Mouse (Mus musculus): ENCODE data around the gene Tmed6. TPM values are rescaled to one million over a fixed set of nuclear protein-coding genes. Genes with fewer than 3 reads are reported as not detected.
A peak's percentile ranks its signal among the peaks of the same experiment; 100 is the strongest.
"Not testable (repeated sequence)": the region's sequence is repeated elsewhere in the genome, so short reads cannot be mapped to it uniquely, and the experiment has no call there.

Tmed6 gene
- polyA plus RNA-seq, 1 experiment from 2014 or later: not detected

GRCm38 (mm10) chr8:107056076-107056972 is 9.1 kb downstream of the Tmed6 start, which contains the start of the genes Cog8 and Nip7:
Gene Cog8 (minus strand): TSS chr8:107056689.
Gene Nip7 (plus strand): TSS chr8:107056877.
- H3K4me1 ChIP-seq: peaks cover 22% of the 10 kb centered on the region
- H3K9ac ChIP-seq: peak within 1 kb of the TSS; percentile 87
- H3K4me3 ChIP-seq: peak within 1 kb of the TSS; percentile 96
- under 1% methylated on average over 88 of the region's 88 CpGs for WGBS
- no peaks in the 10 kb centered on the region for H3K9me3 ChIP-seq (replicated peaks)
- H3K27ac ChIP-seq: peak within 1 kb of the TSS; percentile 69
- ATAC-seq (ENCODE audit: low FRiP score): peak; percentile 95
- peaks cover 55% of the 10 kb centered on the region for H3K36me3 ChIP-seq
- H3K27me3 ChIP-seq: no peaks in the 10 kb centered on the region
- peak within 1 kb of the TSS; percentile 97 for H3K4me2 ChIP-seq (replicated peaks)

DNA sequence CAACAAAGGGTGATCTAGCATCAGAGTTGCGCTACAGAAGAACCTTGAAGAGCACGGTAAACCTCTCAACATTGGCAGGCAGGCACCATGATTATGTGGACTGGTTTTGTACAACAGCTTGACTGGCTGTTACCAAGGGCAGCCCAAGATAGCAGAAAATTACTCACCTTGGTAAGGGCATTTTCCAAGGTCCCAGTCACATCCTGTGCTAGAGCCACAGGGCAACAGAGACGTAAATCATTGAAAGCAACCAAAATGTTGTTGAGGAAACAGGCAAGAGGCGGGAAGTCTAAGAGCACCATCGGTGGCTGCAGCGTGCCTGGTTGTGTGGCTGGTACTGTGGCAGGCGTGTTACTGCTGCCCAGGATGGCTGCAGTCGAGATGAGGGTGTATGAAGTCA is 13.4 kb downstream of the Tmed6 start:
- no peak overlapping the region for H3K4me3 ChIP-seq
- H3K4me1 ChIP-seq: peaks cover 31% of the 10 kb centered on the region
- peaks cover 53% of the 10 kb centered on the region for H3K36me3 ChIP-seq
- no peaks in the 10 kb centered on the region for H3K27me3 ChIP-seq
- H3K4me2 ChIP-seq (replicated peaks): no peak overlapping the region
- no peak overlapping the region for H3K27ac ChIP-seq
- WGBS: 97% methylated on average over 8 of the region's 8 CpGs
- H3K9me3 ChIP-seq (replicated peaks): no peaks in the 10 kb centered on the region
- no peak for ATAC-seq (ENCODE audit: low FRiP score)
- H3K9ac ChIP-seq: no peak overlapping the region

DNA sequence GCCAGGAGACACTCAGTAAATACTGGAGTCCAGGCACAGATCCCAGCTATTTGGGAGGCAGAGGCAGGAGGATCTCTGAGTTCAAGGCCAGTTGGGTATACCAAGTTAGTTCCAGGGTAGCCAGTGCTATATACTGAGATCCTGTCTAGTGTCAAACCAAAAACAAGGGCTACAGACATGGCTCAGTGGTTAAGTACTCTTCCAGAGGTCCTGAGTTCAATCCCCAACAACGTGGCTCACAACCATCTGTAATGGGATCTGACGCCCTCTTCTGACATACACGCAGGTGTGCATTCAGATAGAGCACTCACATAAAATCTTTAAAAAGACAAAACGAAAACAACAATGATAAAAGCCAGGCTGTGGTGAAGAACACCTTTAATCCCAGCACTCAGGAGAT is 16.0 kb downstream of the Tmed6 start:
- peaks cover 78% of the 10 kb centered on the region for H3K36me3 ChIP-seq

GRCm38 (mm10) chr8:107048061-107048941 is 17.1 kb downstream of the Tmed6 start, which contains the start of gene Pdf:
Gene Pdf (minus strand): TSS chr8:107048614.
- under 1% methylated on average over 87 of the region's 87 CpGs for WGBS
- H3K4me1 ChIP-seq: peaks cover 20% of the 10 kb centered on the region
- peaks cover 80% of the 10 kb centered on the region for H3K36me3 ChIP-seq
- peak within 1 kb of the TSS; percentile 92 for H3K27ac ChIP-seq
- no peaks in the 10 kb centered on the region for H3K27me3 ChIP-seq
- no peaks in the 10 kb centered on the region for H3K9me3 ChIP-seq (replicated peaks)
- peak within 1 kb of the TSS; percentile 87 for H3K4me3 ChIP-seq
- H3K9ac ChIP-seq: peak within 1 kb of the TSS; percentile 87
- ATAC-seq (ENCODE audit: low FRiP score): peak; percentile 79
- peak within 1 kb of the TSS; percentile 92 for H3K4me2 ChIP-seq (replicated peaks)

More for the DNA sequence above, 16.0 kb downstream of the Tmed6 start:
- Histone ChIP-seq H3K9ac (no peak overlapping the region), H3K4me2 (replicated peaks) (peak overlapping the region; percentile 92), H3K4me1 (peaks cover 20% of the 10 kb centered on the region), H3K27me3 (no peaks in the 10 kb centered on the region), H3K9me3 (replicated peaks) (no peaks in the 10 kb centered on the region), H3K4me3 (peak overlapping the region; percentile 87), H3K27ac (no peak overlapping the region)
- 97% methylated on average over 4 of the region's 4 CpGs for WGBS
- ATAC-seq (ENCODE audit: low FRiP score): no peak

- H3K4me2 ChIP-seq (replicated peaks): peak overlapping the region; percentile 92; the same call in 1 of the 2 replicates
- peaks cover 20% of the 10 kb centered on the region for H3K4me1 ChIP-seq
- no peak for ATAC-seq (ENCODE audit: low FRiP score)
- WGBS: 91% methylated on average over 5 of the region's 5 CpGs
- no peaks in the 10 kb centered on the region for H3K27me3 ChIP-seq
- no peak overlapping the region for H3K9ac ChIP-seq
- H3K4me3 ChIP-seq: no peak overlapping the region
- no peak overlapping the region for H3K27ac ChIP-seq
- peaks cover 80% of the 10 kb centered on the region for H3K36me3 ChIP-seq
- H3K9me3 ChIP-seq (replicated peaks): no peaks in the 10 kb centered on the region
Measured at GRCm38 (mm10) chr8:107046976-107047375, 18.5 kb downstream of the Tmed6 start.

- Histone ChIP-seq H3K4me1 (peaks cover 20% of the 10 kb centered on the region), H3K4me2 (replicated peaks) (no peak overlapping the region), H3K9ac (no peak overlapping the region), H3K4me3 (no peak overlapping the region), H3K36me3 (peaks cover 80% of the 10 kb centered on the region), H3K27ac (no peak overlapping the region), H3K27me3 (no peaks in the 10 kb centered on the region), H3K9me3 (replicated peaks) (no peaks in the 10 kb centered on the region)
- WGBS: 93% methylated on average over 6 of the region's 6 CpGs
- ATAC-seq (ENCODE audit: low FRiP score): no peak
Measured at GRCm38 (mm10) chr8:107045478-107045877, 20.0 kb downstream of the Tmed6 start.

DNA sequence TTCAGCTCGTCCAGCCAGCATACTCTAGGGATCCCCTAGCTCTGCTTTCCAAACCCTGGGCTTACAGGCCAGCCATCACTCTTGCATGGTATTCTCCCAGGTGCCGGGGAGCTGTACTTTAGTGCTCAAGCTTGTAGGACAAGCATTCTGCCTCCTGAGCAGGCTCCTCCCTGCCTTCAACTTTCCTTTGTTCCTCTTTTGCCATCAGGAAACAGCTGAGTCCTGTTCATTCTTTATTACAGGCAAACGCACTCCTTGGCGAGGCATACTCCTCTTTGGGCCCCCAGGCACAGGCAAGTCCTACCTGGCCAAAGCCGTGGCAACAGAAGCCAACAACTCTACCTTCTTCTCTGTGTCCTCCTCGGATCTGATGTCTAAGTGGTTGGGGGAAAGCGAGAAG is 24.8 kb downstream of the Tmed6 start:
- H3K4me3 ChIP-seq: no peak overlapping the region
- 83% methylated on average over 7 of the region's 7 CpGs for whole genome bisulfite sequencing
- H3K36me3 ChIP-seq: peaks cover 83% of the 10 kb centered on the region

GRCm38 (mm10) chr8:107036626-107037025 is 28.8 kb downstream of the Tmed6 start:
- Histone ChIP-seq H3K36me3 (peaks cover 43% of the 10 kb centered on the region), H3K4me3 (no peak overlapping the region), H3K4me1 (peaks cover 18% of the 10 kb centered on the region), H3K27me3 (no peaks in the 10 kb centered on the region), H3K27ac (no peak overlapping the region), H3K9me3 (replicated peaks) (no peaks in the 10 kb centered on the region), H3K9ac (no peak overlapping the region), H3K4me2 (replicated peaks) (no peak overlapping the region)
- 90% methylated on average over 8 of the region's 8 CpGs for WGBS
- no peak for ATAC-seq (ENCODE audit: low FRiP score)

More for the DNA sequence above, 24.8 kb downstream of the Tmed6 start:
- Histone ChIP-seq H3K4me2 (replicated peaks) (no peak overlapping the region), H3K27me3 (no peaks in the 10 kb centered on the region), H3K9ac (no peak overlapping the region), H3K4me1 (no peaks in the 10 kb centered on the region), H3K9me3 (replicated peaks) (no peaks in the 10 kb centered on the region), H3K27ac (no peak overlapping the region)
- no peak for ATAC-seq (ENCODE audit: low FRiP score)

DNA sequence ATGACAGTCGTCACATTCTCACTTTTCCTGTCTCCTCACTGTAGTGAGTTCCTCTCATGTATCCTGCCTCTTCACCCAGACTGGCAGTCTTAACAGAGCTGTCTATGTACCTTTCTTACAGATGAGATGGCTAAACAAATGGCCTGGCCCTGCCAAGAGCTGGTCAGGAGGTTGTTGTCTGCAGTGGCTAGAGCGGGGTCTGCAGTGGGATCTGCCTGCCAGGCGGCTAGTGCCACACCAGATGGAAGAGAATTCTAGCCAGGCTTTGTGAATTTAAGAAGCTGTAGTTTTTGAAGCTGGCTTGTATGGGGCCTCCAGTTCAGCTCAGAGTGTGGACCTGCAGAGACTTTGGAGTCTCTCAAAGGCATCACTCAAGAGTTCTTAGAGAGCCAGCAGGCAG is 29.8 kb downstream of the Tmed6 start:
- Histone ChIP-seq H3K27ac (no peak overlapping the region), H3K36me3 (peaks cover 33% of the 10 kb centered on the region), H3K4me2 (replicated peaks) (no peak overlapping the region), H3K4me3 (no peak overlapping the region), H3K27me3 (no peaks in the 10 kb centered on the region), H3K4me1 (peaks cover 18% of the 10 kb centered on the region), H3K9ac (peak overlapping the region; percentile 20; the same call in 1 of the 2 replicates), H3K9me3 (replicated peaks) (no peaks in the 10 kb centered on the region)
- WGBS: 92% methylated on average over 3 of the region's 3 CpGs
- ATAC-seq (ENCODE audit: low FRiP score): no peak

DNA sequence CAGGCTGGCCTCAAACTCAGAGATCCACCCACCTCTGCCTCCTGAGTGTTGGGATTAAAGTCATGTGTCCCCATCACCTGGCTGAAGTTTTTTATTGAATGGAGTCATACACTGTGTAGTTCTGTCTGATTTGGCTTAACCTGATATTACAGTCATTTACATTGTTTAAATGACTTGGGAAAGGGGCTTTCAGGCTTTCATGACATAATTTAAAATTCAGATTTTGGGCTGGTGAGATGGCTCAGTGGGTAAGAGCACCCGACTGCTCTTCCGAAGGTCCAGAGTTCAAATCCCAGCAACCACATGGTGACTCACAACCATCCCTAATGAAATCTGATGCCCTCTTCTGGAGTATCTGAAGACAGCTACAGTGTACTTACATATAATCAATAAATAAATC is 31.8 kb downstream of the Tmed6 start:
- not testable (repeated sequence) for H3K4me3 ChIP-seq; H3K9me3 ChIP-seq (replicated peaks); H3K27ac ChIP-seq; H3K4me2 ChIP-seq (replicated peaks); ATAC-seq (ENCODE audit: low FRiP score); H3K9ac ChIP-seq; H3K27me3 ChIP-seq
- Histone ChIP-seq H3K36me3 (peaks cover 12% of the 10 kb centered on the region), H3K4me1 (peaks cover 18% of the 10 kb centered on the region)
- 91% methylated on average over 2 of the region's 2 CpGs for WGBS

GRCm38 (mm10) chr8:107031577-107032090 is 33.8 kb downstream of the Tmed6 start:
- WGBS: under 1% methylated on average over 40 of the region's 40 CpGs
- H3K4me3 ChIP-seq: peak overlapping the region; percentile 94
- no peaks in the 10 kb centered on the region for H3K27me3 ChIP-seq
- H3K9me3 ChIP-seq (replicated peaks): no peaks in the 10 kb centered on the region
- H3K36me3 ChIP-seq: peaks cover 2% of the 10 kb centered on the region; the same call in 1 of the 2 replicates
- H3K9ac ChIP-seq: peak overlapping the region; percentile 96
- ATAC-seq (ENCODE audit: low FRiP score): peak; percentile 58; the same call in 1 of the 2 replicates
- H3K4me1 ChIP-seq: peaks cover 18% of the 10 kb centered on the region
- peak overlapping the region; percentile 79 for H3K27ac ChIP-seq
- peak overlapping the region; percentile 76 for H3K4me2 ChIP-seq (replicated peaks)
